Mouse (Mus musculus): ENCODE measurements around the gene Espnl.

- TF ChIP-seq EP300 (IDR thresholded peaks at IDR 0.05; ENCODE audit: low read depth) (no peak), CTCF (IDR thresholded peaks at IDR 0.05; ENCODE audit: low read depth) (no peak)
Observed at GRCm38 (mm10) chr1:91295544-91295943, 26.3 kb upstream of the Espnl start.
